Mouse (Mus musculus): Measurements from ENCODE around the gene Gm4131. TPM values are rescaled to one million over a fixed set of nuclear protein-coding genes. Genes with fewer than 3 reads are reported as not detected.

The Gm4131 gene
- polyA plus RNA-seq, 1 experiment from 2014 or later = not detected

GRCm38 (mm10) chr14:62536988-62537387 is 29.7 kb downstream of the Gm4131 start:
- H3K27me3 ChIP-seq (ENCODE audit: control insufficient read depth, insufficient read depth, low read depth, low read length) = no peaks in the 10 kb centered on the region
- no peaks in the 10 kb centered on the region for H3K36me3 ChIP-seq (ENCODE audit: control insufficient read depth, insufficient read depth)
- no peak for ATAC-seq (ENCODE audit: low read depth)
- H3K9me3 ChIP-seq (replicated peaks; ENCODE audit: control insufficient read depth, low read length) = no peaks in the 10 kb centered on the region
- H3K4me3 ChIP-seq (ENCODE audit: low read depth, low read length) = no peak overlapping the region
- H3K4me2 ChIP-seq (ENCODE audit: low read depth, low read length) = no peak overlapping the region
- no peaks in the 10 kb centered on the region for H3K4me1 ChIP-seq (ENCODE audit: control insufficient read depth, low read depth, low read length)
- no peak overlapping the region for H3K27ac ChIP-seq (ENCODE audit: low read length)
- H3K9ac ChIP-seq (ENCODE audit: low read depth, low read length) = no peak overlapping the region
- 58% methylated on average over 5 of the region's 5 CpGs for WGBS (ENCODE audit: insufficient replicate concordance)

GRCm38 (mm10) chr14:62536127-62536526 is 30.6 kb downstream of the Gm4131 start:
- no peaks in the 10 kb centered on the region for H3K27me3 ChIP-seq (ENCODE audit: control insufficient read depth, insufficient read depth, low read depth, low read length)
- WGBS (ENCODE audit: insufficient replicate concordance) = 56% methylated on average over 5 of the region's 5 CpGs
- H3K4me1 ChIP-seq (ENCODE audit: control insufficient read depth, low read depth, low read length) = no peaks in the 10 kb centered on the region
- H3K4me3 ChIP-seq (ENCODE audit: low read depth, low read length) = no peak overlapping the region
- no peak for ATAC-seq (ENCODE audit: low read depth)
- H3K4me2 ChIP-seq (ENCODE audit: low read depth, low read length) = no peak overlapping the region
- no peak overlapping the region for H3K27ac ChIP-seq (ENCODE audit: low read length)
- H3K9me3 ChIP-seq (replicated peaks; ENCODE audit: control insufficient read depth, low read length) = no peaks in the 10 kb centered on the region
- H3K36me3 ChIP-seq (ENCODE audit: control insufficient read depth, insufficient read depth) = no peaks in the 10 kb centered on the region
- H3K9ac ChIP-seq (ENCODE audit: low read depth, low read length) = no peak overlapping the region

- WGBS (ENCODE audit: insufficient replicate concordance) = 35% methylated on average over 2 of the region's 2 CpGs
- no peak for ATAC-seq (ENCODE audit: low read depth)
- no peaks in the 10 kb centered on the region for H3K9me3 ChIP-seq (replicated peaks; ENCODE audit: control insufficient read depth, low read length)
These were observed 35.8 kb downstream of the Gm4131 start for GRCm38 (mm10) chr14:62530951-62531350.

GRCm38 (mm10) chr14:62512845-62513244 is 53.9 kb downstream of the Gm4131 start:
- Histone ChIP-seq H3K4me1 (ENCODE audit: control insufficient read depth, low read depth, low read length) (no peaks in the 10 kb centered on the region), H3K27me3 (ENCODE audit: control insufficient read depth, insufficient read depth, low read depth, low read length) (no peaks in the 10 kb centered on the region), H3K9me3 (replicated peaks; ENCODE audit: control insufficient read depth, low read length) (no peaks in the 10 kb centered on the region), H3K4me2 (ENCODE audit: low read depth, low read length) (no peak overlapping the region), H3K36me3 (ENCODE audit: control insufficient read depth, insufficient read depth) (no peaks in the 10 kb centered on the region), H3K27ac (ENCODE audit: low read length) (no peak overlapping the region), H3K4me3 (ENCODE audit: low read depth, low read length) (no peak overlapping the region), H3K9ac (ENCODE audit: low read depth, low read length) (no peak overlapping the region)
- ATAC-seq (ENCODE audit: low read depth) = no peak
- WGBS (ENCODE audit: insufficient replicate concordance) = 67% methylated on average over 1 of the region's 1 CpGs

More at GRCm38 (mm10) chr14:62530951-62531350, 35.8 kb downstream of the Gm4131 start:
- Histone ChIP-seq H3K9ac (ENCODE audit: low read depth, low read length) (no peak overlapping the region), H3K27me3 (ENCODE audit: control insufficient read depth, insufficient read depth, low read depth, low read length) (no peaks in the 10 kb centered on the region), H3K27ac (ENCODE audit: low read length) (no peak overlapping the region), H3K4me3 (ENCODE audit: low read depth, low read length) (no peak overlapping the region), H3K4me1 (ENCODE audit: control insufficient read depth, low read depth, low read length) (no peaks in the 10 kb centered on the region), H3K36me3 (ENCODE audit: control insufficient read depth, insufficient read depth) (no peaks in the 10 kb centered on the region), H3K4me2 (ENCODE audit: low read depth, low read length) (no peak overlapping the region)

- no peaks in the 10 kb centered on the region for H3K9me3 ChIP-seq (replicated peaks; ENCODE audit: control insufficient read depth, low read length)
- no peaks in the 10 kb centered on the region for H3K4me1 ChIP-seq (ENCODE audit: control insufficient read depth, low read depth, low read length)
- no peak overlapping the region for H3K9ac ChIP-seq (ENCODE audit: low read depth, low read length)
- H3K36me3 ChIP-seq (ENCODE audit: control insufficient read depth, insufficient read depth) = no peaks in the 10 kb centered on the region
- no peaks in the 10 kb centered on the region for H3K27me3 ChIP-seq (ENCODE audit: control insufficient read depth, insufficient read depth, low read depth, low read length)
- no peak overlapping the region for H3K4me3 ChIP-seq (ENCODE audit: low read depth, low read length)
- ATAC-seq (ENCODE audit: low read depth) = no peak
- H3K4me2 ChIP-seq (ENCODE audit: low read depth, low read length) = no peak overlapping the region
- WGBS (ENCODE audit: insufficient replicate concordance) = 57% methylated on average over 3 of the region's 3 CpGs
- H3K27ac ChIP-seq (ENCODE audit: low read length) = no peak overlapping the region
These were observed 57.4 kb downstream of the Gm4131 start for GRCm38 (mm10) chr14:62509350-62509749.

- Histone ChIP-seq H3K4me2 (ENCODE audit: low read depth, low read length) (no peak overlapping the region), H3K27ac (ENCODE audit: low read length) (no peak overlapping the region), H3K4me1 (ENCODE audit: control insufficient read depth, low read depth, low read length) (no peaks in the 10 kb centered on the region), H3K4me3 (ENCODE audit: low read depth, low read length) (no peak overlapping the region), H3K9ac (ENCODE audit: low read depth, low read length) (no peak overlapping the region), H3K27me3 (ENCODE audit: control insufficient read depth, insufficient read depth, low read depth, low read length) (no peaks in the 10 kb centered on the region), H3K36me3 (ENCODE audit: control insufficient read depth, insufficient read depth) (no peaks in the 10 kb centered on the region), H3K9me3 (replicated peaks; ENCODE audit: control insufficient read depth, low read length) (no peaks in the 10 kb centered on the region)
- ATAC-seq (ENCODE audit: low read depth) = no peak
- WGBS (ENCODE audit: insufficient replicate concordance) = 58% methylated on average over 3 of the region's 3 CpGs
These were observed 60.5 kb downstream of the Gm4131 start for GRCm38 (mm10) chr14:62506261-62506660.

GRCm38 (mm10) chr14:62497391-62497790 is 69.3 kb downstream of the Gm4131 start:
- no peaks in the 10 kb centered on the region for H3K27me3 ChIP-seq (ENCODE audit: control insufficient read depth, insufficient read depth, low read depth, low read length)
- WGBS (ENCODE audit: insufficient replicate concordance) = 57% methylated on average over 7 of the region's 7 CpGs
- H3K4me3 ChIP-seq (ENCODE audit: low read depth, low read length) = no peak overlapping the region
- H3K27ac ChIP-seq (ENCODE audit: low read length) = no peak overlapping the region
- no peak for ATAC-seq (ENCODE audit: low read depth)
- H3K9me3 ChIP-seq (replicated peaks; ENCODE audit: control insufficient read depth, low read length) = no peaks in the 10 kb centered on the region
- H3K4me2 ChIP-seq (ENCODE audit: low read depth, low read length) = no peak overlapping the region
- H3K36me3 ChIP-seq (ENCODE audit: control insufficient read depth, insufficient read depth) = no peaks in the 10 kb centered on the region
- H3K9ac ChIP-seq (ENCODE audit: low read depth, low read length) = no peak overlapping the region
- H3K4me1 ChIP-seq (ENCODE audit: control insufficient read depth, low read depth, low read length) = no peaks in the 10 kb centered on the region

- WGBS (ENCODE audit: insufficient replicate concordance) = 50% methylated on average over 1 of the region's 1 CpGs
- H3K27ac ChIP-seq (ENCODE audit: low read length) = no peak overlapping the region
These were observed 70.2 kb downstream of the Gm4131 start for GRCm38 (mm10) chr14:62496501-62496900.

GRCm38 (mm10) chr14:62493456-62493855 is 73.3 kb downstream of the Gm4131 start:
- WGBS (ENCODE audit: insufficient replicate concordance) = 51% methylated on average over 5 of the region's 5 CpGs
- Histone ChIP-seq H3K27me3 (ENCODE audit: control insufficient read depth, insufficient read depth, low read depth, low read length) (no peaks in the 10 kb centered on the region), H3K36me3 (ENCODE audit: control insufficient read depth, insufficient read depth) (no peaks in the 10 kb centered on the region)

More at GRCm38 (mm10) chr14:62496501-62496900, 70.2 kb downstream of the Gm4131 start:
- Histone ChIP-seq H3K4me1 (ENCODE audit: control insufficient read depth, low read depth, low read length) (no peaks in the 10 kb centered on the region), H3K27me3 (ENCODE audit: control insufficient read depth, insufficient read depth, low read depth, low read length) (no peaks in the 10 kb centered on the region), H3K4me2 (ENCODE audit: low read depth, low read length) (no peak overlapping the region), H3K4me3 (ENCODE audit: low read depth, low read length) (no peak overlapping the region), H3K36me3 (ENCODE audit: control insufficient read depth, insufficient read depth) (no peaks in the 10 kb centered on the region), H3K9me3 (replicated peaks; ENCODE audit: control insufficient read depth, low read length) (no peaks in the 10 kb centered on the region), H3K9ac (ENCODE audit: low read depth, low read length) (no peak overlapping the region)
- no peak for ATAC-seq (ENCODE audit: low read depth)

More at GRCm38 (mm10) chr14:62493456-62493855, 73.3 kb downstream of the Gm4131 start:
- Histone ChIP-seq H3K9ac (ENCODE audit: low read depth, low read length) (no peak overlapping the region), H3K4me2 (ENCODE audit: low read depth, low read length) (no peak overlapping the region), H3K4me3 (ENCODE audit: low read depth, low read length) (no peak overlapping the region), H3K9me3 (replicated peaks; ENCODE audit: control insufficient read depth, low read length) (no peaks in the 10 kb centered on the region), H3K27ac (ENCODE audit: low read length) (no peak overlapping the region), H3K4me1 (ENCODE audit: control insufficient read depth, low read depth, low read length) (no peaks in the 10 kb centered on the region)
- no peak for ATAC-seq (ENCODE audit: low read depth)
